Mouse (Mus musculus): ENCODE measurements at regions not wholly inside any gene's neighbourhood (a gene's known extent, or its start where the extent isn't known, plus 50 kb on each side); places are given as distances from the start of the nearest gene placed in this dataset.

DNA sequence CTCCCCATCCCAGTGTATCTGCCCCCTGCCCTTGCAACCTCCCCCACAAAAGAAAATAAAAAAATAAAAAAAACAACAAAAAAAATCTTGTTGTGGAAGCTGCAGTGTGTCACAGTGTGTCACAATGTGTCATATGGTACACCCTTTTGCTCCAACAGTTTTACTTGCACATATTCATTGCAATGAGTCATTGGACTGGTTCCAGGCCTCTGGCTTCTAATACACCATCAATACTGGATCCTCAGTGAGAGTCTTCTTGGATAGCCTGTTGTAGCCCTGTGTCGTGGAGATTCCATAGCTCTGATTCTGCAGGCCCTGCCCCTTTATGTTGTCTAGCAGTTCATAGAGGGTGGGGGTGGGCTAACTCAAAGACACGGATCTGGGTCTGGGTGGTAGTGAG lies 290.1 kb upstream of the Tank start:
- Histone ChIP-seq H3K27me3 (replicated peaks) (no peaks in the 10 kb centered on the region), H3K4me1 (replicated peaks) (peaks cover 2% of the 10 kb centered on the region; the same call in 1 of the 2 replicates), H3K4me2 (no peak overlapping the region), H3K36me3 (no peaks in the 10 kb centered on the region), H3K9me3 (replicated peaks) (no peaks in the 10 kb centered on the region), H3K4me3 (no peak overlapping the region), H3K9ac (no peak overlapping the region), H3K27ac (ENCODE audit: poor library complexity, severe bottlenecking) (no peak overlapping the region)
- no peak for ATAC-seq (ENCODE audit: insufficient number of reproducible peaks, low FRiP score)
- WGBS, result 71% methylated on average over 2 of the region's 2 CpGs

DNA sequence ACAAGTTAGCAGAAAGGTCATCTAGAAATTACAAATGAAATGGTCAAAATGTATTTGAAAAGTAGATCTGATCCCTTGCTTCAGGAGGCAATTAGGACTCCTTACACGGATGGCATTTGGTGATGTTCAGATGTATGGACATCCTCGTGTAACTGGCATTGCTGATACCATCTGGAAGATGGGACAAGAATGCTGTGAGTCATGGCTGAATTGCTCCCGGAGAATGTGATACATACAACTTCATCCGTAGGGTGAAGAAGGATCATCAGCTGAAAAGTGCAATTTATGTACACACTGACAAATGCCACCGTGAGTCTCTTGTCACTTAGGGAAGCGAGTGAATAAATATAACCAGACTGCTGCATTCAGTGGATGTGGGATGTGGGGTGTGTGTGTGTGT lies 293.7 kb upstream of the Tank start:
- H3K4me1 ChIP-seq (replicated peaks), result 0 out of 2 replicates have a peak, but pooled peaks cover 2% of the 10 kb centered on the region
- no peak overlapping the region for H3K9ac ChIP-seq
- no peak overlapping the region for H3K4me2 ChIP-seq
- no peaks in the 10 kb centered on the region for H3K36me3 ChIP-seq
- H3K9me3 ChIP-seq (replicated peaks), result no peaks in the 10 kb centered on the region
- ATAC-seq (ENCODE audit: insufficient number of reproducible peaks, low FRiP score), result no peak
- WGBS, result 70% methylated on average over 6 of the region's 6 CpGs
- no peak overlapping the region for H3K27ac ChIP-seq (ENCODE audit: poor library complexity, severe bottlenecking)
- H3K4me3 ChIP-seq, result no peak overlapping the region
- H3K27me3 ChIP-seq (replicated peaks), result no peaks in the 10 kb centered on the region

DNA sequence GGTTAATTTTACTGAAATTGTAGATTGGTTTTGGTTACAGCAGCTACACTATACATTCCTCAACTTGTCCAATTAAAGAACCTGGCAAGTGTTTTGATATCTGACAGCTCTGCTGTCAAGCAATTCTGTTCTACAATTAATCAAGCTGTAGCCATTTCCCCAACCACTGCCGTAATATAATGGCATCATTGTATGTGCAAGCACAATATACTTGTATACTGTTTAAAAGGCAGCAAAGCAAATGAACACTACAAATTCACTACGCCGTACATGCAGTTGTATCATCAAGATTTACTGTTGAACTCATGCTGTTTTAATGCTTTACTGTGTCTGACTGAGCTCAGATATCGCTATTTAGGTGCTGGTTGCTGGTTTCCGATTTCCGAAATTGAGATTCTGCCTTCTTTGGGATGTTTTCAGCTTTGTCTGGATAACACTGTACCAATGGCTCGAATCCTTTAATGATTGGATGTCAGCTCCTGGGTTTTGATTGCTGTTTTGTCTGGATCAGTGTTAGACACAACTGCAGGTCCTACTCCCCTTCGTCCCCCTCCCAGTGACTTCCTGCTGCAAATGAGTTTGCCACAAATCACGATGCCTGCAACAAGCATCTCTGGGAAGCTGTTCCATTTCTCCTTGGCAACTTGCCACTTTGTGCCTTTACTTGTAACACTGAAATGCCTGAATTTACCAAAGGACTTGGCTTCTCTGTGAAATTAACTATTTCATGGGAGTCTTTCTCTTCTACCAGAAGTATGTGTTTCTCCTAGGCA lies 294.4 kb upstream of the Tank start:
- no peak overlapping the region for H3K27ac ChIP-seq (ENCODE audit: poor library complexity, severe bottlenecking)
- no peaks in the 10 kb centered on the region for H3K36me3 ChIP-seq
- H3K9me3 ChIP-seq (replicated peaks), result no peaks in the 10 kb centered on the region
- no peak overlapping the region for H3K9ac ChIP-seq
- H3K4me3 ChIP-seq, result no peak overlapping the region
- H3K27me3 ChIP-seq (replicated peaks), result no peaks in the 10 kb centered on the region
- no peak overlapping the region for H3K4me2 ChIP-seq
- 67% methylated on average over 9 of the region's 9 CpGs for WGBS
- ATAC-seq (ENCODE audit: insufficient number of reproducible peaks, low FRiP score), result no peak
- H3K4me1 ChIP-seq (replicated peaks), result no peaks in the 10 kb centered on the region

GRCm38 (mm10) chr2:61272721-61273120 lies 305.7 kb upstream of the Tank start:
- H3K9me3 ChIP-seq (replicated peaks), result no peaks in the 10 kb centered on the region
- no peak overlapping the region for H3K9ac ChIP-seq
- no peak overlapping the region for H3K27ac ChIP-seq (ENCODE audit: poor library complexity, severe bottlenecking)
- no peaks in the 10 kb centered on the region for H3K36me3 ChIP-seq
- WGBS, result 77% methylated on average over 5 of the region's 5 CpGs
- no peak overlapping the region for H3K4me3 ChIP-seq
- ATAC-seq (ENCODE audit: insufficient number of reproducible peaks, low FRiP score), result no peak
- peaks cover 5% of the 10 kb centered on the region; the same call in 1 of the 2 replicates for H3K4me1 ChIP-seq (replicated peaks)
- no peaks in the 10 kb centered on the region for H3K27me3 ChIP-seq (replicated peaks)
- no peak overlapping the region for H3K4me2 ChIP-seq

GRCm38 (mm10) chr2:61267706-61268105 lies 304.7 kb upstream of the Rbms1 start:
- Histone ChIP-seq H3K4me3 (no peak overlapping the region), H3K9ac (no peak overlapping the region), H3K27ac (ENCODE audit: poor library complexity, severe bottlenecking) (no peak overlapping the region), H3K9me3 (replicated peaks) (no peaks in the 10 kb centered on the region), H3K27me3 (replicated peaks) (no peaks in the 10 kb centered on the region), H3K4me2 (no peak overlapping the region), H3K4me1 (replicated peaks) (peaks cover 5% of the 10 kb centered on the region; the same call in 1 of the 2 replicates), H3K36me3 (no peaks in the 10 kb centered on the region)
- 84% methylated on average over 3 of the region's 3 CpGs for WGBS
- ATAC-seq (ENCODE audit: insufficient number of reproducible peaks, low FRiP score), result no peak

DNA sequence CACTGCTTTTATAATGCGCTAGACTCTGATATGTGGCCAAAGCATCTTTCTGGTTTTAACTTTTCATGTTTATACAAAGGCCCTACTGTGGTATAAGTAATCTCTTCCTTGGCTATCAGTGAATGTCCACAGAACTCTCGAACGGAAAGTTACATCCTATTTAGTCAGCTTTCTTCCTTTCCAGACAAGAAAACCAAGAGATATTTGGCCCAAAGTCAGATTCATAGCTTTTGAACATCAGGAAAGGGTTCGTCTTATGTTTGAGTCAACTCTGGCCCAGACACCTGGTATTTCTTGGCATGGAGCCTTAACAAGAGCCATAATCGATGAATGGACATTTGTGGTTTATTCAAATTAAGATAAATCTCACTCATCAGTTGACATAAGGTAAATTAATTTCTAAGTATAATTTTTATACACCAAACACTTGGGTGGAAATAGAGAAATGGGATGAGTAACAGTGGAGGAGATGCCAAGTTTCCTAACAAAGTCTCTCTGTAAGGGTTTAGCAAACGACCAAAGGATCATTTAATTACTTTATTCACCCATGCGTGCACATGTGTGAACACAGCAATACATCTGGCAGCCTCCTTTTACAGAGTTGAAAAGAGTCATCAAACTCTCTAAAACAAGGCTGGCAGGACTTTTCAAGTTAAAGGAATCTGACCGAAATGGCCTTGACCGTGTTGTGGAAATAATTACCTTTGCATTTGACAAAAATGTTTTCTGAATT lies 287.2 kb upstream of the Rbms1 start:
- WGBS, result 56% methylated on average over 9 of the region's 9 CpGs

GRCm38 (mm10) chr2:61247956-61248355 lies 285.0 kb upstream of the Rbms1 start:
- H3K4me2 ChIP-seq, result no peak overlapping the region
- WGBS, result 84% methylated on average over 4 of the region's 4 CpGs
- H3K4me1 ChIP-seq (replicated peaks), result peaks cover 5% of the 10 kb centered on the region; the same call in 1 of the 2 replicates
- no peak overlapping the region for H3K9ac ChIP-seq
- no peak for ATAC-seq (ENCODE audit: insufficient number of reproducible peaks, low FRiP score)
- no peak overlapping the region for H3K4me3 ChIP-seq
- H3K27ac ChIP-seq (ENCODE audit: poor library complexity, severe bottlenecking), result no peak overlapping the region
- no peaks in the 10 kb centered on the region for H3K27me3 ChIP-seq (replicated peaks)
- H3K36me3 ChIP-seq, result no peaks in the 10 kb centered on the region
- no peaks in the 10 kb centered on the region for H3K9me3 ChIP-seq (replicated peaks)

More for the DNA sequence above, 287.2 kb upstream of the Rbms1 start:
- Histone ChIP-seq H3K27ac (ENCODE audit: poor library complexity, severe bottlenecking) (no peak overlapping the region), H3K4me2 (no peak overlapping the region), H3K4me3 (no peak overlapping the region), H3K4me1 (replicated peaks) (peaks cover 5% of the 10 kb centered on the region; the same call in 1 of the 2 replicates), H3K36me3 (no peaks in the 10 kb centered on the region), H3K9me3 (replicated peaks) (no peaks in the 10 kb centered on the region), H3K9ac (no peak overlapping the region), H3K27me3 (replicated peaks) (no peaks in the 10 kb centered on the region)
- no peak for ATAC-seq (ENCODE audit: insufficient number of reproducible peaks, low FRiP score)

GRCm38 (mm10) chr2:61247336-61247735 lies 284.3 kb upstream of the Rbms1 start:
- H3K4me1 ChIP-seq (replicated peaks), result peaks cover 5% of the 10 kb centered on the region; the same call in 1 of the 2 replicates
- no peaks in the 10 kb centered on the region for H3K27me3 ChIP-seq (replicated peaks)
- H3K9me3 ChIP-seq (replicated peaks), result no peaks in the 10 kb centered on the region
- ATAC-seq (ENCODE audit: insufficient number of reproducible peaks, low FRiP score), result no peak
- H3K27ac ChIP-seq (ENCODE audit: poor library complexity, severe bottlenecking), result no peak overlapping the region
- no peak overlapping the region for H3K9ac ChIP-seq
- no peak overlapping the region for H3K4me3 ChIP-seq
- WGBS, result 49% methylated on average over 2 of the region's 2 CpGs
- H3K36me3 ChIP-seq, result no peaks in the 10 kb centered on the region
- no peak overlapping the region for H3K4me2 ChIP-seq

DNA sequence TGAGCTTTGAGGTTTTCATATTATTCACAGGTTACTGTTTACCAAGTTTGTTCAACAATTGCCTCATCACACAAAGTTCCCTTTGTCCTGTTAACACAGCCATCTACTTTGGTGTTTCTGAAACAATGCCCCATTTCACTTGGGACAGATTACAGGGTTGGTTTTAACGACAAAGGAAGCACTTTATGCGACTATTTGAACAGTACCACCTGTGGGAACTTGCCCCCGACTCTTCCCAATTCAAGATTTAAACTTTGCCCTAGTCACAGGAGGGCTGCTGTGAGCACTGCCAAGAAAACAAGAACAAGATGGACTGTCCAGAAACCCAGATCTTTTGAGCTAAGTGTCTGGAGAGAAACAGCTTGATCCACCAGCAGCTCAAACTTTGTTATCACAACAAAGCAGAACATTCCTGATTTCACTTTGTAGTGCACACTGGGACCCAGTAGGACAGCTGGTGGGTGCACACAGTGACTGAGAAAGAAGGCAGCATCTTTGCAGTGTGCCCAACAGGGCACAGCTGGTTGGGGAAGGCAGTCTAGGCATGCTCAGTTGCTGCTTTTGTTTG lies 283.8 kb upstream of the Rbms1 start:
- no peak overlapping the region for H3K9ac ChIP-seq
- ATAC-seq (ENCODE audit: insufficient number of reproducible peaks, low FRiP score), result no peak
- H3K36me3 ChIP-seq, result no peaks in the 10 kb centered on the region
- H3K4me1 ChIP-seq (replicated peaks), result peaks cover 5% of the 10 kb centered on the region; the same call in 1 of the 2 replicates
- no peaks in the 10 kb centered on the region for H3K27me3 ChIP-seq (replicated peaks)
- H3K27ac ChIP-seq (ENCODE audit: poor library complexity, severe bottlenecking), result no peak overlapping the region
- H3K4me2 ChIP-seq, result no peak overlapping the region
- H3K9me3 ChIP-seq (replicated peaks), result no peaks in the 10 kb centered on the region
- H3K4me3 ChIP-seq, result no peak overlapping the region
- WGBS, result 33% methylated on average over 3 of the region's 3 CpGs

- ATAC-seq (ENCODE audit: insufficient number of reproducible peaks, low FRiP score), result no peak
- WGBS, result 74% methylated on average over 7 of the region's 7 CpGs
- Histone ChIP-seq H3K4me3 (no peak overlapping the region), H3K27ac (ENCODE audit: poor library complexity, severe bottlenecking) (no peak overlapping the region), H3K27me3 (replicated peaks) (no peaks in the 10 kb centered on the region), H3K9ac (no peak overlapping the region), H3K36me3 (no peaks in the 10 kb centered on the region), H3K9me3 (replicated peaks) (no peaks in the 10 kb centered on the region), H3K4me1 (replicated peaks) (peaks cover 5% of the 10 kb centered on the region; the same call in 1 of the 2 replicates), H3K4me2 (no peak overlapping the region)
Observed at GRCm38 (mm10) chr2:61245526-61245925, 282.5 kb upstream of the Rbms1 start.

GRCm38 (mm10) chr2:61221676-61222075 lies 258.7 kb upstream of the Rbms1 start:
- Histone ChIP-seq H3K9me3 (replicated peaks) (no peaks in the 10 kb centered on the region), H3K4me3 (no peak overlapping the region), H3K4me2 (no peak overlapping the region), H3K27ac (ENCODE audit: poor library complexity, severe bottlenecking) (no peak overlapping the region), H3K36me3 (no peaks in the 10 kb centered on the region), H3K9ac (no peak overlapping the region), H3K4me1 (replicated peaks) (0 out of 2 replicates have a peak, but pooled peaks cover 4% of the 10 kb centered on the region), H3K27me3 (replicated peaks) (no peaks in the 10 kb centered on the region)
- no peak for ATAC-seq (ENCODE audit: insufficient number of reproducible peaks, low FRiP score)
- 60% methylated on average over 3 of the region's 3 CpGs for WGBS
